Mouse (Mus musculus) urinary bladder, adult 2 months (tissue): ENCODE results near the gene Trappc10. TPM values are rescaled to one million over a fixed set of nuclear protein-coding genes. Genes with fewer than 3 reads are reported as not detected.
"Not testable (repeated sequence)": the region's sequence is repeated elsewhere in the genome, so short reads cannot be mapped to it uniquely, and the experiment has no call there.

Experiments used
- DNase-seq: peaks from one replicate; pipeline ENCODE4 v3.0.0; 2022; ENCODE audit warnings: low spot score
- polyA plus RNA-seq: library from polyadenylated mRNA; depleted of rRNA; stranded (reverse); fragments of >200 nt; gene quantifications from 2 replicates; pipeline ENCODE4 v1.2.3, GENCODE M21; 2012

Trappc10 gene
- polyA plus RNA-seq, 1 experiment = 41.0 TPM

GRCm38 (mm10) chr10:78211311-78211710 lies 33.1 kb downstream of the Trappc10 start:
- no peak for DNase-seq

DNA sequence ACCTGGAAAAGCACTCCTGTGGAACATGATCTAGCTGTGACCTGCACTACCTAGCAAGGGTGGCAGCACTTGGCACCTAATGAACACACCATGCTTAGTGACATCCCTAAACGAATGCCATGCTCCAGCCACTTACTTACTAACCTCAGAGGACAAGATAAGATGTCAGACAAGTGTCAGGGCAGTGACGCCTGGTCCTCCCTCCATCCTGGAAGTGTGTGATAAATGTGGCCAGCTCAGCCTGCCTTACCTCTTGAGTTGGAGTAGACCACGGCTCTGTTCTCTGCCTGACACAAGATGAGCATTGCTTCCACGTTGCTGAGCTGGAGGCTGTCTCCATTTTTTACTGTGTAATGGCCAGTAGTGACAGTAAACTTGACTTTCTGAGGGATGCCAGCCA lies 43.3 kb downstream of the Trappc10 start:
- DNase-seq = no peak

DNA sequence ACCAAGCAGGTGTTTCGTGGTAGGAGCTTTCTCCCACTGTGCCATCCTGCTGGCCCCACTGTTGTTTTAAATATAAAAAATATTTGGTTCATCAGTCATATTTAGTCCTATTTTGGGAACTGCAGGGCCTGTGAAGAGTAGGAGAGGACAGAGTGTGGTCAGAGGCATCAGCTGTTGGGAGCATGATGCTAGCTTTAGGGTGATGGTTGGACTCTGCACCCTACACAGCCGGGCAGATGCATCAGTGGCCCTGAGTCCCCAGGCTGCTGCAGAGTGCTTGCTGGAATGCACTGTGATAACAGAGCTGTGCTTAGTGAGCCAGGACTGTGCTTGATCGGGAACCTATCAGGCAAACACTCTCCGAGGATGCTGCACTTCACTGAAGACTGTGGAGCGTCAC lies 51.5 kb downstream of the Trappc10 start:
- DNase-seq = no peak

- not testable (repeated sequence) for DNase-seq
Measured at GRCm38 (mm10) chr10:78186076-78186475, 58.4 kb downstream of the Trappc10 start.

- no peak for DNase-seq
Measured at GRCm38 (mm10) chr10:78185381-78185725, 59.1 kb downstream of the Trappc10 start.

DNA sequence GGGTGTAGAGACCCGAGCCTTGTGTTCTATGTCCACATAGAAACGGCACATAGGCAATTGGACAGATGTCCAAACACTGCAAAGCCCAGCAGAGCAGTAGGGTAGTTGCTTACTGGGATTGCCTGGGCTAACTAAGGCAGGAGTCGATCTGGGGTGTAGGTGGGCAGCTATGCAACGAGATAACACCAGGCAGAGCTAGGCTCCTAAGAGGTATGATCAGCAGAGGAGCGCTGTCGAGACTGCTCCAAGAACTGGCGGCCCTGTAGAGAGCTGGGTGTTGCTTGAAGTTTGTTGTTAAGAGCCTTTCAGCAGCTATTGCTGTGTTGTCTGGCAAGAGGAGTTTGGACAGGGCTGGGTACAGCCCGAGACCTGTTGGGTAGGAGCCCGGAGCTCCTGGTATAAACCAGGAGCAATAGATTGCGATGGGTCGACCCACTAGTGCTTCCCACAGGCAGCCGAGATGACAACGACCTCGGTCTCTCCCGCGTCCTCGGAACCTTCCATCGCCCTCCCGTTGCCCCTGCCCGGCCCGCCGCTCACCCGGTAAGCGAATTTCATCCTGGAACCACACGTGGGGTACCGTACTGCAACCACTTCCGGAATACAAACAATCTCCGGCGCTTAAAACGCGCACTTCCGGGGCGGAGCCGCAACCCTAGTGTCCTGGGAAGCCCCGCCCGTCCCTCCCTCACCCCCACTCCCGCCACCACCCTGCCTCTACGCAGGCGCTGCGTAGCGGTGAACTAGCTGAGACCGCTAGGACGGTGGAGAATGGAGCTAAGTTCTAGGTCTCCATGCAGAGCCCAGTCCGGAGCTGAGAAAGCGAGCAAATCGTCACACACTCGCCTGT lies 59.7 kb downstream of the Trappc10 start, which contains the start of gene Pwp2:
Gene Pwp2 (minus strand): TSS at position 619 of the 850 bp plus-strand sequence.
- peak; percentile 64 for DNase-seq

GRCm38 (mm10) chr10:78183577-78183976 lies 60.9 kb downstream of the Trappc10 start:
- no peak for DNase-seq

- no peak for DNase-seq
Measured at GRCm38 (mm10) chr10:78182321-78182720, 62.1 kb downstream of the Trappc10 start.

GRCm38 (mm10) chr10:78174474-78174873 lies 70.0 kb downstream of the Trappc10 start:
- DNase-seq = no peak

DNA sequence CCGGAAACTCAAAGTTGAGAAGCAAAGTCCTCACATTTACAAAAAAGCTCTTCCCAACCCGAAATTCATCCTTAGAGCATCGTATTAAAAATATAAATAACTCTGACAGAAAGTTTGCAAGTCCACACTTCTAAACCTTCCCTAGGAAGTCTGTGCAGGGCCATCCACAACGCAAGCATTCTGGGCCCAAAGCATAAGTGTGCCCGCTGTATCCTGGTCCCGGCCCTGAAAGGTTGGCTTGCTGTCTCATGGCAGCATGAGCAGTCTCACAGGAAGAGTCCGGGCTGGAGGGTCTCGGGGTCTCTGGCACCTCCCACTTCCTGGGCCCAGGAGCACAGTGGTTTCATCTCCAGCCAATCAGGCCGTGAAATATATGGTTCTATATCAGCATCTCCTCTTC lies 72.9 kb downstream of the Trappc10 start:
- no peak for DNase-seq

DNA sequence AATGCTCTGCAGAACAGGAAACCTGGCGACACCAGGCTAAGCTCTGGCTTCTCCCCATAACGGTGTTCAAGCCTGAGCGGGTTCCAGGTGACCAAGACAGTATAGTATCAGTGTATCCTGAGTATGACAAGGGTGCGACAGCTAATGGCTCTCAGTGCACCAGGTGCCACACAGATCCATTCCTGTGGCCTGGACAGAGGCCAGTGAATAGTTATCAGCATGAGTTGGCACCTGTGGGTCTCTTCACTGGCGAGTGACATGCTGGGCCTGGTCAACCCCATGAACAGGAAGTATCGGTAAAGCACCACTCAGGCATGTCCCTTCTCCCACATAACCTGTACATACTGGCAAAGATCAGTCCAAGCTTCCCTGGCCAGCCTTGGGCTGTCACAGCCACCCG lies 73.4 kb downstream of the Trappc10 start:
- DNase-seq = no peak

DNA sequence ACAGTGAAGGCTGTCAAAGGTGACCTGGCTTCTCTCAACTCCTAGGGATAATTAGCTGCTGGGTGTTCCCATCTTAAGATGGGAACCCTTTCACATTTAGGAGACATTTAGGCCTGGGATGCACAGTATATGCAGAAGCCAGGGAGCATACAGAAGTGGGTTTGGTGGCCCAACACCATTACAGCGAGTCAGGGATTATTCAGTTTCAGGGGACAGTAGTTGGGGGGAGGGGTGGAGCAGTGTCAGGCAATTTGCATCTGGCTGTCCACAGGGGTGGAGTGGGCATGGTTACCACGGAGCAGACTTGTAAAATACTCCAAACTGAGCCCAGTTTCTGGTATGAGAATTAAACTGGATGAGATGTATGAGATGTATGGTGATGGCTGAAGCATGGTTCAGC lies 74.0 kb downstream of the Trappc10 start:
- DNase-seq = no peak

GRCm38 (mm10) chr10:78169281-78170042 lies 75.0 kb downstream of the Trappc10 start, which contains the start of gene D10Jhu81e:
D10Jhu81e (minus strand) TSS chr10:78169782.
- peak; percentile 99 for DNase-seq

- DNase-seq = no peak
Measured at GRCm38 (mm10) chr10:78168792-78169191, 75.6 kb downstream of the Trappc10 start.

GRCm38 (mm10) chr10:78167775-78168174 lies 76.7 kb downstream of the Trappc10 start:
- no peak for DNase-seq

DNA sequence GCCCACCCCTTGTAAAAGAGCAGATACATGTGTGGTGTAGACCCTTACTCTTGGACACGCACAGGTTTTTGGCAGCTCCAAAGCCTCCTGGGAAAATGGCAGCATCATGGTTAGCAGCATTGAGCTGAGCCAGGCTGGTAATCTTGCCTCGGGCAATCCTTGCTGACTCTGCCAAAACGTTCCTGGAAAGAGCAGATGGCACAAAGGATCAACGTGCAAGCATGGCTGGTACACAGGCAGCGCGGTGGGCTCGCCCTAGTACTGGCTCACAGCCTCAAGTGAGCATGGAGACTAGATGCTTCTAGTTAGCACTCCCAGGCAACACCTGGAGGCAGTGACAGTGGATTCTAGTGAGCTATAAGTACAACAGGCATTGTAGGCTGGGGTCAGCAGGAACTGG lies 77.1 kb downstream of the Trappc10 start:
- no peak for DNase-seq

GRCm38 (mm10) chr10:78165256-78166005 lies 79.0 kb downstream of the Trappc10 start:
- DNase-seq = no peak

DNA sequence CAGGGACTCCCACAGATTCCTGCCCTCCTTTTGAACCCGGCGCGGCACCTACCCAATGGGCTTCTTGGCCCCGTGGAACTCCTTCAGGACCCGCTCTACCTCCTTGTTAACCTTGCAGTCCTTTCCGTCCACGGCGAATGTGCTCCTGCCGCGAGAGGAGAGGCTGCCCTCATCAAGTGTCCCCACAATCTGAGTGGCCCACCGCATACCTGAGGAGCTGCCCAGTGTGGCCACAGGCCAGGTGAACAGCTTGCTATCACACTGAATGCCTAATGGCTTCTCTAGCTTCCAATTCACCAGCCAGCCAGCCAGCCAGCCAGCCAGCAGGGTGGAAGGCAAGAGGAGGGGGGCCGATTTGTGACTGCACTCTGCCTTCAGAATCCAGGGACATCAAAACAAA lies 79.7 kb downstream of the Trappc10 start:
- DNase-seq = no peak

DNA sequence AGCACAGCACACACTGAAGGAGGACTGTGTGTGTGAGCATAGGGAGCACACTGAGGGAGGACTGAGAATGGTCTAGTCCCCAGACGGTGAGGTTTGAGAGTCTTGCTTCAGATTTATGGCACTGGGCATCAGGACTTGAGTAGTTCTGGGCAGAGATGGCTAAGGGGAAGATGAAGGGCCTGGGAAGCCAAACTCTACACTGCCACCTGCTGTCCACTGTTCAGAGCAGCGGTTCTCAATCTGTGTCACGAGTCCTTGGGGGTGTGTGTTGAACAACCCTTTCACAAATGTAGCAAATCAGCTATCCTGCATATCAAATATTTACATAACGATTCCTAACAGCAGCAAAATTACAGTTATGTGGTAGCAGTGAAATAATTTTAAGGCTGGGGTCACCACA lies 80.5 kb downstream of the Trappc10 start:
- no peak for DNase-seq

GRCm38 (mm10) chr10:78163241-78163640 lies 81.2 kb downstream of the Trappc10 start:
- DNase-seq = no peak

DNA sequence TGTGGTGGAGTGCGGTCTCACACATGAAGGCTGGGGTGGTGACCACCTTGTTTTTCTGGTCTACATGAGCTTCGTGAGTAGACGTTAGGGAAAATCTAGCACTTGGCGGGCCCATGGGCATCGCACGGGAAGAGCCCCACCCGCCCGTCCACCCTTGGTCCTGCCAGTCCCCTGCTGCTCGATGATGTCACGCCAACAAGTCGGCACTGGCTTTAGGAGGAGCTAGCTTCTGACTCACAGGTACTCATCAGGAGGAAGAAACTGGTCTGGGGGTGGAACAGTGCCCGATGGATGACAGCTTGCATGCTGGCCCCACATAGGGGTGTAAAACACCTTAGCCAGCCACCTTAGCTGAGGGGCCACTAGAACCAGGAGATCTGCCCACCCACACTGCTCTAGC lies 81.8 kb downstream of the Trappc10 start:
- DNase-seq = no peak

- DNase-seq = no peak
Measured at GRCm38 (mm10) chr10:78161096-78161495, 83.3 kb downstream of the Trappc10 start.
